Mouse (Mus musculus) neural tube, embryonic 13.5 days (tissue): ENCODE results near the gene Zfr. TPM values are rescaled to one million over a fixed set of nuclear protein-coding genes. Genes with fewer than 3 reads are reported as not detected.
"Not testable (repeated sequence)": the region's sequence is repeated elsewhere in the genome, so short reads cannot be mapped to it uniquely, and the experiment has no call there.

Experiments
- ATAC-seq: fragments of 200-750 bp; cut with Nextera tagmentation; 2 replicates; pipeline ENCODE4 v1.8.0; 2017; ENCODE audit warnings: low read depth, mild to moderate bottlenecking, moderate TSS enrichment, moderate library complexity
- H3K27ac ChIP-seq: fragments of 300-500 bp; sonication (generic); replicated peaks from 2 replicates; pipeline ENCODE4 v1.5.1; 2015; ENCODE audit warnings: moderate library complexity, mild to moderate bottlenecking, inconsistent platforms
- H3K27me3 ChIP-seq: fragments of 300-500 bp; sonication (generic); 2 replicates; pipeline ENCODE4 v1.6.1; 2015; ENCODE audit warnings: mild to moderate bottlenecking, inconsistent platforms
- H3K36me3 ChIP-seq: fragments of 300-500 bp; sonication (generic); 2 replicates; pipeline ENCODE4 v1.6.1; 2015; ENCODE audit warnings: mild to moderate bottlenecking, inconsistent platforms
- H3K4me1 ChIP-seq: fragments of 300-500 bp; sonication (generic); replicated peaks from 2 replicates; pipeline ENCODE4 v1.6.1; 2015; ENCODE audit warnings: inconsistent platforms
- H3K4me2 ChIP-seq: fragments of 300-500 bp; sonication (generic); 2 replicates; pipeline ENCODE4 v1.6.1; 2015; ENCODE audit warnings: inconsistent platforms, mild to moderate bottlenecking, moderate library complexity
- H3K4me3 ChIP-seq: fragments of 300-500 bp; sonication (generic); 2 replicates; pipeline ENCODE4 v1.5.1; 2015; ENCODE audit warnings: mild to moderate bottlenecking, inconsistent platforms
- H3K9ac ChIP-seq: fragments of 300-500 bp; sonication (generic); 2 replicates; pipeline ENCODE4 v1.6.1; 2015; ENCODE audit warnings: moderate library complexity, mild to moderate bottlenecking, inconsistent platforms
- H3K9me3 ChIP-seq: fragments of 300-500 bp; sonication (generic); 2 replicates; pipeline ENCODE4 v1.6.1; 2016; ENCODE audit warnings: inconsistent platforms
- WGBS: fragments of 180-500 bp; shearing (Covaris S2); methylation state at CpG from one replicate; pipeline ENCODE4 v1.1.7; 2015; 5-methylcytosine and 5-hydroxymethylcytosine counted together
- polyA plus RNA-seq: library from polyadenylated mRNA; unstranded; fragments of >200 nt; fragmentation: Nextera tagmentation; extraction: Ambion mirVana; gene quantifications from 2 replicates; pipeline ENCODE4 v1.2.1, GENCODE M21; 2015

Gene Zfr
- polyA plus RNA-seq, 1 experiment from 2014 or later: 129 TPM

- H3K4me3 ChIP-seq: no peak overlapping the region
- no peak overlapping the region for H3K9ac ChIP-seq
- no peak overlapping the region for H3K27ac ChIP-seq
- H3K36me3 ChIP-seq: no peaks in the 10 kb centered on the region
- no peak overlapping the region for H3K4me2 ChIP-seq
- 72% methylated on average over 8 of the region's 8 CpGs for WGBS
- ATAC-seq: no peak
- no peaks in the 10 kb centered on the region for H3K9me3 ChIP-seq
- H3K4me1 ChIP-seq: peaks cover 40% of the 10 kb centered on the region
- H3K27me3 ChIP-seq: no peaks in the 10 kb centered on the region
Observed at GRCm38 (mm10) chr15:12211577-12211976, 93.9 kb downstream of the Zfr start.

GRCm38 (mm10) chr15:12212266-12212665 lies 94.6 kb downstream of the Zfr start:
- ATAC-seq: no peak
- no peak overlapping the region for H3K4me2 ChIP-seq
- H3K4me3 ChIP-seq: no peak overlapping the region
- 90% methylated on average over 1 of the region's 1 CpGs for WGBS
- H3K27ac ChIP-seq: no peak overlapping the region
- H3K27me3 ChIP-seq: no peaks in the 10 kb centered on the region
- H3K36me3 ChIP-seq: no peaks in the 10 kb centered on the region
- H3K9me3 ChIP-seq: no peaks in the 10 kb centered on the region
- peaks cover 34% of the 10 kb centered on the region for H3K4me1 ChIP-seq
- no peak overlapping the region for H3K9ac ChIP-seq

- Histone ChIP-seq H3K27ac (no peak overlapping the region), H3K36me3 (no peaks in the 10 kb centered on the region), H3K9ac (no peak overlapping the region), H3K4me1 (peaks cover 31% of the 10 kb centered on the region), H3K27me3 (no peaks in the 10 kb centered on the region), H3K4me3 (no peak overlapping the region), H3K9me3 (no peaks in the 10 kb centered on the region), H3K4me2 (no peak overlapping the region)
- 85% methylated on average over 14 of the region's 14 CpGs for WGBS
- no peak for ATAC-seq
Observed at GRCm38 (mm10) chr15:12214531-12215414, 97.1 kb downstream of the Zfr start.

- Histone ChIP-seq H3K4me2 (no peak overlapping the region), H3K9me3 (no peaks in the 10 kb centered on the region), H3K9ac (no peak overlapping the region), H3K27ac (no peak overlapping the region), H3K4me1 (peaks cover 31% of the 10 kb centered on the region), H3K36me3 (no peaks in the 10 kb centered on the region), H3K4me3 (no peak overlapping the region), H3K27me3 (no peaks in the 10 kb centered on the region)
- no peak for ATAC-seq
- WGBS: 90% methylated on average over 5 of the region's 5 CpGs
Observed at GRCm38 (mm10) chr15:12215415-12215718, 97.7 kb downstream of the Zfr start.

GRCm38 (mm10) chr15:12216119-12216518 lies 98.5 kb downstream of the Zfr start:
- H3K9ac ChIP-seq: no peak overlapping the region
- H3K27me3 ChIP-seq: no peaks in the 10 kb centered on the region
- H3K4me2 ChIP-seq: no peak overlapping the region
- no peak for ATAC-seq
- no peak overlapping the region for H3K27ac ChIP-seq
- WGBS: 98% methylated on average over 8 of the region's 8 CpGs
- peaks cover 33% of the 10 kb centered on the region for H3K4me1 ChIP-seq
- H3K9me3 ChIP-seq: no peaks in the 10 kb centered on the region
- H3K36me3 ChIP-seq: no peaks in the 10 kb centered on the region
- no peak overlapping the region for H3K4me3 ChIP-seq

GRCm38 (mm10) chr15:12216798-12217197 lies 99.2 kb downstream of the Zfr start:
- no peak for ATAC-seq
- 76% methylated on average over 13 of the region's 13 CpGs for WGBS
- no peaks in the 10 kb centered on the region for H3K27me3 ChIP-seq
- H3K9ac ChIP-seq: no peak overlapping the region
- no peaks in the 10 kb centered on the region for H3K9me3 ChIP-seq
- no peak overlapping the region for H3K27ac ChIP-seq
- H3K4me3 ChIP-seq: no peak overlapping the region
- H3K4me2 ChIP-seq: no peak overlapping the region
- H3K36me3 ChIP-seq: no peaks in the 10 kb centered on the region
- peaks cover 33% of the 10 kb centered on the region for H3K4me1 ChIP-seq

GRCm38 (mm10) chr15:12217332-12217731 lies 99.7 kb downstream of the Zfr start:
- not testable (repeated sequence) for ATAC-seq, H3K27ac ChIP-seq, H3K9me3 ChIP-seq, H3K36me3 ChIP-seq, H3K27me3 ChIP-seq, H3K4me2 ChIP-seq, H3K9ac ChIP-seq, H3K4me3 ChIP-seq
- WGBS: 88% methylated on average over 3 of the region's 3 CpGs
- H3K4me1 ChIP-seq: peaks cover 38% of the 10 kb centered on the region

- H3K4me2 ChIP-seq: no peak overlapping the region
- H3K36me3 ChIP-seq: no peaks in the 10 kb centered on the region
- H3K9me3 ChIP-seq: no peaks in the 10 kb centered on the region
- H3K4me3 ChIP-seq: no peak overlapping the region
- H3K4me1 ChIP-seq: peaks cover 43% of the 10 kb centered on the region
- ATAC-seq: no peak; the same call in 1 of the 2 replicates
- H3K9ac ChIP-seq: no peak overlapping the region
- WGBS: 25% methylated on average over 5 of the region's 5 CpGs
- no peaks in the 10 kb centered on the region for H3K27me3 ChIP-seq
- H3K27ac ChIP-seq: 0 out of 2 replicates have a peak overlapping the region, but pooled peaks have one; percentile 13
Observed at GRCm38 (mm10) chr15:12217849-12218248, 100.2 kb downstream of the Zfr start.

- H3K9me3 ChIP-seq: no peaks in the 10 kb centered on the region
- H3K27ac ChIP-seq: no peak overlapping the region
- H3K36me3 ChIP-seq: no peaks in the 10 kb centered on the region
- no peak for ATAC-seq
- H3K9ac ChIP-seq: no peak overlapping the region
- no peak overlapping the region for H3K4me3 ChIP-seq
- no peak overlapping the region for H3K4me2 ChIP-seq
- H3K4me1 ChIP-seq: peaks cover 51% of the 10 kb centered on the region
- H3K27me3 ChIP-seq: no peaks in the 10 kb centered on the region
- WGBS: 94% methylated on average over 11 of the region's 11 CpGs
Observed at GRCm38 (mm10) chr15:12218583-12219382, 101.2 kb downstream of the Zfr start.

- WGBS: 90% methylated on average over 13 of the region's 13 CpGs
- Histone ChIP-seq H3K9me3 (no peaks in the 10 kb centered on the region), H3K4me1 (peaks cover 44% of the 10 kb centered on the region), H3K4me3 (no peak overlapping the region), H3K36me3 (no peaks in the 10 kb centered on the region), H3K9ac (no peak overlapping the region), H3K27me3 (no peaks in the 10 kb centered on the region), H3K27ac (no peak overlapping the region), H3K4me2 (no peak overlapping the region)
- no peak for ATAC-seq
Observed at GRCm38 (mm10) chr15:12221131-12221530, 103.5 kb downstream of the Zfr start.

GRCm38 (mm10) chr15:12222564-12223302 lies 105.1 kb downstream of the Zfr start:
- no peaks in the 10 kb centered on the region for H3K27me3 ChIP-seq
- no peaks in the 10 kb centered on the region for H3K36me3 ChIP-seq
- H3K27ac ChIP-seq: peak overlapping the region; percentile 30; the same call in 1 of the 2 replicates
- no peaks in the 10 kb centered on the region for H3K9me3 ChIP-seq
- WGBS: 10% methylated on average over 8 of the region's 8 CpGs
- peaks cover 44% of the 10 kb centered on the region for H3K4me1 ChIP-seq
- no peak overlapping the region for H3K4me3 ChIP-seq
- no peak overlapping the region for H3K4me2 ChIP-seq
- no peak overlapping the region for H3K9ac ChIP-seq
- no peak for ATAC-seq

GRCm38 (mm10) chr15:12223393-12223792 lies 105.8 kb downstream of the Zfr start:
- no peaks in the 10 kb centered on the region for H3K27me3 ChIP-seq
- H3K4me1 ChIP-seq: peaks cover 46% of the 10 kb centered on the region
- H3K9me3 ChIP-seq: no peaks in the 10 kb centered on the region
- no peak for ATAC-seq
- no peak overlapping the region for H3K9ac ChIP-seq
- no peak overlapping the region for H3K4me2 ChIP-seq
- H3K4me3 ChIP-seq: no peak overlapping the region
- no peaks in the 10 kb centered on the region for H3K36me3 ChIP-seq
- 58% methylated on average over 6 of the region's 6 CpGs for WGBS
- no peak overlapping the region for H3K27ac ChIP-seq
